Mouse (Mus musculus) neural tube, embryonic 10.5 days (tissue): ENCODE measurements around the gene Stpg4.

Experiments
- DNase-seq: peaks from one replicate; pipeline ENCODE4 v3.0.0-alpha.2; 2017; ENCODE audit warnings: low spot score; ENCODE audit errors: extremely low spot score

Gene Stpg4

DNA sequence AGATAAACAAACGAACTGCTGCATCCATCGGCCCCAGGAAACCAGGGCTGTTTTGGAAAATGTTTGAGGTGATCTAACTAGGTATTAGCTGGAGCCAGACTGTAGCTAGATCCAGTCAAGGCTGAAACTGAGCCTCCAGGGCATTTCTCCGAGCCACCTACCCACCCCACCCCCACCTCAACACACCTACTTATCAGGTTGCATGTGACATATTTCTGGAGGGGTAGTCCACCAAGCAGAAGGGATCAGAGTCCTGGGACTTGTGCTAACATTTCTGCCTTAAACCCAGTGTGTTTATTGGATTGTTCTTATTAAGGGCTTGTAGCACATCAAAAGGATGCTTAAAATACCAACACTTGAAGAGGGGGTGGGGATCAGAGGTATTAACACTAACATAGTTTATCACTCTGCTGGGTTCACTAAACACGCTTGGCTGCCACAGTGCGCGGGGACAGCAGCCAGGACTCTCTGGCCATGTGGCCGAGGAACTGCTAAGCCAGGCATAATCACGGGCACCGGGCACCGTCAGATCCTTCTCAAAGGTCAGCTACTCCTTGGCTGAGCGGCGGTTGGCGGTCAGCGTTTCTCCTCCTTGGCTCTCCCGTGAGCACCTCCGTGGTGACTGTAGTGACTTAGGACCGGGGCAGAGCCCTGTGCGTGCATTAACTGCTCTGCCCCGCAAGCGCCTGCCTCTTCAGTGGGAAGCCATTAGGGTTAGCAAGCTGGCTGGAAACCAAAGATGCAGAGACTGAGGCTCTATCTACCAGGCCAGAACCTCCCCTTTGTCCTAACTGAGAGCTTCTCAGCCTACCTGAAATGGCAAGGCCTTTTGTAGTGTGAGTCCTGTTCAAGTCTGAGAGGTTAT is 76.1 kb downstream of the Stpg4 start:
- no peak for DNase-seq

DNA sequence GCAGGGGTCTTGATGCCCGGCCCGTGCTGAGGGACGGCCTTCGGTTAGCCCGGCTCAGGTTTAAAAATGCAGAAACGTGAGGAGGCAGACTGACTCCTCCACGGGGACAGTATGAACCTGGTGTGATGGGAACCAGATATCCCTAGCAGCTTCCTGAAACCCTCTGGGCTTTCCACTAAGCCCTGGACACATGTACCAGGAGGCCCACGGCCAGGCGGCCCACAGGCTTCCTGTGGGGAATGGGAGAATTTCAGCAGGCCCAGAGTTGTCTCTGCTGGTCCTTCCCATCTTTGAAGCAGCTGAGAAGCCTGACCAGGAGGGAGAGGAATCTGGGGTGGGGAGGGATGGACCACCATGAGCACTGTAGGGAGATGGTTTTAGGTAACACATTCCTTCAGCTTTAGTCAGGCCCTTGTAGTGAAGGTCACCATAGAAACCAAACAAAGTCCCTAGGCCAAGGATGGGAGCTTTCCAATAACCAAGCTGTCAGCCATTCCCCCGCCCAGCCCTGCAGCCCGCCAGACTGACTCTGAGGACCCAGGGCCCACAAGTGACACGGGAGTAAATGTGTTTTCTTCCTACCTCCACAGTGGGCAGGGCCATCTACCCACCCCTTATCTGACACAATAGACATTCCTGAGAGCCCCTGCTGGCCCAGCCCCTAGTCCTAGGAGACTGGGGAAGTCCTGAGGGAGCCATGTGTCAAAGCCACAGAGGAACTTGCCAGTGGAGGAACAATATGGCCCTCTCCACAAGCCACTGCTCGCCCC is 76.9 kb downstream of the Stpg4 start:
- no peak for DNase-seq

DNA sequence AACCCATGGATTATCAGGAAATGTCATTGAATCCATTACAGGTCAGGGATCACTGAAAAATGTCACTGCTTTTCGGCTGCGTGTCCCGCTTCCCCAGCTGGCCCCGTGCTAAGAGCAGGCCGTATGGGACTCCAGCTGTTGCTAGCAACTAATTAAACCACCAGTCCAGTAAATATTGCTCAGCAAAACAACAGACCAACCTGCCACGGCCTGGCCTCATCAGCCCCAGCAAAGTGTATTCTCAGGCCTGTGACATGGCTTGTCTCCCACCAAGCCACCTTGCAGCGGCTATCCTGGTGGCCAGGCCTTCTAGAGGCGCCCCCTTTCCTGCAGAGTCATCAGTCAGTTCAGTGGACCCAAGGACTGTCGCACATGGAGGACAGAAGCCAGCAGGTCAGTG is 78.0 kb downstream of the Stpg4 start:
- DNase-seq, result no peak

DNA sequence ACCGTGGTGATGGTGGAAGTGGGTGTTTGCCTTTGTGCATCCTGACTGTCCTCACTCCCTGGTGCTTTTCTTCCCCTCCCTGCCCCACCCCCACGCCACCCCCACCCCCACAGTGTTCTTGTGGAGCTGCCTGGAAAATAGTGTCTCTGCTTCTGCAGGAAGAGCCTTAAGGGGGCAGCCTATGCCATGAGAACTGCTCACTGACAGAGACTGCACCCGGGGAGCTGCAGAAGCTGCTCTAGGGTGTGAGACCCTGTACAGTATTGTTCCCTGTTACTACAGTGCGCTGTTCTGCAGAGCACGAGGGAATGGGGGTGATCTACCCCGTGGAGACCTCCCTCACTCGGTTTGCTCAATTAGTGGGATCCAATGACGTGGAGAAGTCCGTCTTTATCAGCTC is 78.5 kb downstream of the Stpg4 start:
- DNase-seq, result no peak

DNA sequence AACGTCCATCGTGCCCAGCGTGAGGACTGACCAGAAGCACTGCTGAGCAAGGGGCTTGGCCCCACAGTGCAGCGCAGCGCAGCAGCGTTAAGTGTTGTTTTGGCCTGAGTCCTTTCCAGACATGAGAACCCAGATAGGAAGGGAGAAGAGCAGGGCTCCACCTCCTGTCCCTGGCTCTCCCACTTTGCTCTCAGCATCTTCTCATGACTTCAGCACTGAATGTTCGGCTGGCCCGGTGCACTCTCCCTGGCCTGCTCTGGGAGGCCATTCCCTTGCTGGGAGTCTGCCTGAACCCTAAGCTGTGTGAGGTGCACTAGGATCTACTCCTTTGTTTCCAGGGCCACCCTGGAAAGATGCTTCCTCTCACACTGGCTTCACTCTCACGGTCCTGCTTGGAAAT is 79.2 kb downstream of the Stpg4 start:
- no peak for DNase-seq

DNA sequence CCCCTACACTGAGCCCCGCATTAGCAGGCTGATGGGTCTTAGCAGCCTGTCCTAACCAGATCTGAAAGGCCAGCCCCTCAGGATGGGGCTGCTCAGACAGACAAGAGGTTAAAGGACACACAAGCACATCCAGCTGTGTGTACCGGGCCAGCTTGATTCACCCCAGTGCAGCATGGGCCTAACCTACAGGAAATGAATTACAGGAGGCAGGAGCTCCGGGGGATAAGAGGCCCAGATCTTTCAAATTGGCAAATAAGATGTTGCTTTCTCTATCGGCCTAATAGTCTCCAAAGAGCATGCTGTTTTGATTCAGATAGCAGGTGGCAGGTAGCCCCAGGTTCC is 82.3 kb downstream of the Stpg4 start:
- no peak for DNase-seq

DNA sequence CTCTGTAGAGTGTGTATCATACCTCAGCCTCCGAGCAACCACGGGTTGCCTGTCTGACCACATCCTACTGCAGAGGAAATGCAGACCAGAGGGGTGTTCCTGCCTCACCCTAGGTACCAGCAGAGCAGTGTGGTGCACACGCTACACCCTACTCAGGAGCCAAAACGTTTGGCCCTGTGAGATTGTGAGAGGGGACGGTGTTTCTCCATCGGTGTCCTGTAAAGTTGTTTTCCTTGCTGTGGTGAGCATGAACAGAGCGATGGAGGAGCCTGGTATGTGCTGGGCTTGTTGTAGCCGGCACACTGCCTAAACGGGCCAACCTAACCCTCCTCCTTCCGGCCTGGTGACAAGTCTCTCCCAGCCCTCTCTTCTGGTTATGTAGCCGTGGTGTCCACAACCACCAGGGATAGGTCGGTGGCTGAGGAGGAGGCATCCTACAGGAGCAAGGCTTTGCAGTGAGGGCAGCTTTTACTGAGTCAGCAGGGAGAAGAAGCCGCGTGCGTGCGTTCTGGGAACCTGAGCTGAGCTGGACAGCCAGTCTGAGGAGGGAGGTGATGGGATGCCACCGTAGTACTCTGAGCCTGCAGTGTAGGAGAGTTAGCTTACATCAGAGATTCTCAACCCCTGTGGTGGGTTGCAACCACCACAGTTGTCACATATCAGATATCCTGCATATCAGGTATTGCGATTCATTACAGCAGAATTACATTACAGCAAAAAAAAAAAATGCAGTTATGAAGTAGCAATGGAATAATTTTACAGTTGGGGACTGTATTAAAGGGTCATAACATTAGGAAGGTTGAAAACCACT is 82.9 kb downstream of the Stpg4 start:
- DNase-seq, result no peak

DNA sequence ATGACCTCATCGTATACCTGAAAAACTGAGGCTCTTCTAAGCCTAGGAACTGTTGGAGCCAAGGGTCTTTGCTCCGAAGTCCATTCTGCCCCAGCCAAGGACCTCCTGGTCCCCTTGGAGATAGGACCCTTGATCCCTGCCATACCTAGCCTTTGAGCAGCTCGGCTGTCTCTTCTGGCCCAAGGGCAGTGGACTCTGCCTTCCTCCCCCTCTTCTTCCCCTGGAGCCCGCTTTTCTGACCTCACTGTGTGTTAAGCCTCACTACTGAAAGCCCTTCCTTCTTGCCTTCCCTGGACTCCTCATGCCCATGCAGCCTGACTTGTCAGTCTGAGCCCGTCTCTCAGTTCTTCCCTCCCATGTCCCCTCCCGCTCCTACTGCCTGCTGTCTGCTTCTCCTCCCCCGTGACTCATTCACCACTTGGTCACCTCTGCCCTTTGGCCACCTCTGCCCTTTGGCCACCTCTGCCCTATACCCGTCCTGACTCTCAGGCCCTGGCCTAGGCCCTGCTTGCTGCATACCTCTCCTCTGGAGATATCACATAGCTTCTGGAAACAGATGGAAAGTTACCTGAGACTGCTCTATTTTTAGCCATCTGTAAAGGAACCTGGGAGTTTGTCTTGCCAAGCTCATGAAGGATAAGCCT is 84.4 kb downstream of the Stpg4 start:
- no peak for DNase-seq
